Mouse (Mus musculus): ENCODE results near the gene Esp23. TPM values are rescaled to one million over a fixed set of nuclear protein-coding genes. Genes with fewer than 3 reads are reported as not detected.

Esp23 gene
- not detected for polyA plus RNA-seq (2014; fragmentation: Illumina TruSeq; extraction: RNeasy Lipid Tissue Mini Kit (QIAGEN cat#74804); ENCODE audit: low read depth, low replicate concordance)

GRCm38 (mm10) chr17:39076937-39077336, at the start of gene Esp23:
TSS of gene Esp23 (minus strand) at chr17:39077037.

GRCm38 (mm10) chr17:39095034-39095433, 18.2 kb upstream of the Esp23 start, which contains the start of gene Esp22:
TSS of gene Esp22 (plus strand) at chr17:39095334.

GRCm38 (mm10) chr17:39043241-39043640, 33.6 kb downstream of the Esp23 start, which contains the start of gene Gm21903:
TSS of gene Gm21903 (minus strand) at chr17:39043341.

GRCm38 (mm10) chr17:39036395-39036794, 40.4 kb downstream of the Esp23 start, which contains the start of gene Esp24:
TSS of gene Esp24 (plus strand) at chr17:39036695.

Other genes with a start within 250 kb of the Esp23 start
- gene Esp24, start 40.3 kb downstream of the Esp23 start, polyA plus RNA-seq (2014; fragmentation: Illumina TruSeq; extraction: RNeasy Lipid Tissue Mini Kit (QIAGEN cat#74804); ENCODE audit: low read depth, low replicate concordance) = not detected
- not detected for gene Gm21903, start 33.7 kb downstream of the Esp23 start, polyA plus RNA-seq (2014; fragmentation: Illumina TruSeq; extraction: RNeasy Lipid Tissue Mini Kit (QIAGEN cat#74804); ENCODE audit: low read depth, low replicate concordance)
- not detected for gene Esp22, start 18.3 kb upstream of the Esp23 start, polyA plus RNA-seq (2014; fragmentation: Illumina TruSeq; extraction: RNeasy Lipid Tissue Mini Kit (QIAGEN cat#74804); ENCODE audit: low read depth, low replicate concordance)

Measured in adipose tissue, adult 10 weeks (tissue).